Mouse (Mus musculus) lung, postnatal 10 days (tissue): Measurements from ENCODE around the gene Hoxd4.

ENCODE experiments used
- DNase-seq: peaks from one replicate; pipeline ENCODE4 v3.0.0; 2021

Hoxd4 gene

GRCm38 (mm10) chr2:74732513-74733316 lies 21.0 kb downstream of the Hoxd4 start:
- DNase-seq, result no peak

- DNase-seq, result no peak
Measured at GRCm38 (mm10) chr2:74733317-74733661, 21.6 kb downstream of the Hoxd4 start.

GRCm38 (mm10) chr2:74733765-74734164 lies 22.0 kb downstream of the Hoxd4 start:
- no peak for DNase-seq

- DNase-seq, result no peak
Measured at GRCm38 (mm10) chr2:74734451-74734850, 22.7 kb downstream of the Hoxd4 start.

- DNase-seq, result no peak
Measured at GRCm38 (mm10) chr2:74734996-74735811, 23.5 kb downstream of the Hoxd4 start.

GRCm38 (mm10) chr2:74735851-74736687 lies 24.3 kb downstream of the Hoxd4 start:
- no peak for DNase-seq

GRCm38 (mm10) chr2:74736688-74737577 lies 25.2 kb downstream of the Hoxd4 start:
- DNase-seq, result no peak

- no peak for DNase-seq
Measured at GRCm38 (mm10) chr2:74737578-74738070, 25.9 kb downstream of the Hoxd4 start.

GRCm38 (mm10) chr2:74738623-74739475 lies 27.1 kb downstream of the Hoxd4 start:
- DNase-seq, result no peak

- DNase-seq, result no peak
Measured at GRCm38 (mm10) chr2:74739476-74739800, 27.7 kb downstream of the Hoxd4 start.

GRCm38 (mm10) chr2:74739869-74740268 lies 28.1 kb downstream of the Hoxd4 start:
- DNase-seq, result no peak

GRCm38 (mm10) chr2:74740311-74741091 lies 28.8 kb downstream of the Hoxd4 start:
- DNase-seq, result no peak

GRCm38 (mm10) chr2:74741252-74741978 lies 29.7 kb downstream of the Hoxd4 start:
- DNase-seq, result no peak

- no peak for DNase-seq
Measured at GRCm38 (mm10) chr2:74741979-74742277, 30.2 kb downstream of the Hoxd4 start.

- DNase-seq, result no peak
Measured at GRCm38 (mm10) chr2:74745540-74746297, 34.0 kb downstream of the Hoxd4 start.

GRCm38 (mm10) chr2:74746298-74746921 lies 34.7 kb downstream of the Hoxd4 start:
- DNase-seq, result no peak

- no peak for DNase-seq
Measured at GRCm38 (mm10) chr2:74747006-74747405, 35.3 kb downstream of the Hoxd4 start.

- DNase-seq, result no peak
Measured at GRCm38 (mm10) chr2:74747661-74748141, 36.0 kb downstream of the Hoxd4 start.
